Mouse (Mus musculus): ENCODE measurements around the gene Krtap1-5. TPM values are rescaled to one million over a fixed set of nuclear protein-coding genes. Genes with fewer than 3 reads are reported as not detected.
A peak's percentile ranks its signal among the peaks of the same experiment; 100 is the strongest.

Gene Krtap1-5
- polyA plus RNA-seq, 1 experiment: not detected

DNA sequence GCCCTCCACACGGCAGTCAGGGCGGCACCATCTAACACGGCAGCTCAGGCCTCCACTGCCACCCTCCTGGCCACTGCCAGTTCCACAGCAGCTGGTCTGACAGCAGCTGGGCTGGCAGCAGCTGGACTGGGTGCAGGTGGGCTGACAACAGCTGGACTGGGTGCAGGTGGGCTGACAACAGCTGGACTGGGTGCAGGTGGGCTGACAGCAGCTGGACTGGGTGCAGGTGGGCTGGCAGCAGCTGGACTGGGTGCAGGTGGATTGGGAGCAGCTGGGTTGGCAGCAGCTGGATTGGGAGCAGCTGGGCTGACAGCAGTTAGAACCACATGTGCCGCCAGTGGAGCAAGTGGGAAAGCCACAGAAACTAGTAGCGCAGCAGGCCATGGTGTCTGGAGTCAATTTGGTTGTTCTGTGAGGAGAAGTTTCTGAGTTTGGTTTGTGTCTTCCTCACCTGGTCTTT is 2.5 kb upstream of the Krtap1-5 start, which contains the start of gene Krtap1-4:
Gene Krtap1-4 (minus strand): TSS at position 410 of the 460 bp plus-strand sequence.
- no peak for TF ChIP-seq CTCF (IDR thresholded peaks at IDR 0.05; ENCODE audit: borderline replicate concordance, insufficient read depth, low read length)
- no peak for TF ChIP-seq POLR2A (IDR thresholded peaks at IDR 0.05; ENCODE audit: low read depth, low read length)
- Histone ChIP-seq H3K4me1 (ENCODE audit: control insufficient read depth, insufficient read depth, low read length) (peaks cover 9% of the 10 kb centered on the region), H3K27ac (ENCODE audit: insufficient read depth, low read length) (no peak within 1 kb of the TSS), H3K4me3 (ENCODE audit: insufficient read depth, low read length) (no peak within 1 kb of the TSS)

DNA sequence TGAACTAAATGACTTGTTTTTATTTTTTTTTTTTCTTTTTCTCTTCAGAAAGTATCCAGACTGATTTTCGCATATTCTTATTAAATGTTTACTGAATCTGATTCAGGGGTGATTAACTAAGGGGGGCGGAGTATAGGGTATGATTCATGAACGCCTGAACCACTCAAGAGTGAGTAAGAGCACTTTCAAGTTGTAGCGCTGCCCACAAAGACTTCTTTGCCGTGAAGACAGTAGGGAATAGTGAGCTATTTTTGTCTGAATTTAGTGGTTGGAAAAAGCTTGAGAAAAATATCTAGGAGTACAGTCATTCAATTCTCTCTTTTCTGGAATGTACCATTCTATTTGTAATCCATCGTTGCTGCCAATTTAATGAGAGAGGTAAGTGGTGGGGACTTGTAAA is 748 bp upstream of the Krtap1-5 start:
- Histone ChIP-seq H3K4me3 (ENCODE audit: insufficient read depth, low read length) (no peak overlapping the region), H3K4me1 (ENCODE audit: control insufficient read depth, insufficient read depth, low read length) (peaks cover 4% of the 10 kb centered on the region), H3K27ac (ENCODE audit: insufficient read depth, low read length) (peak overlapping the region; percentile 98)
- no peak for TF ChIP-seq POLR2A (IDR thresholded peaks at IDR 0.05; ENCODE audit: low read depth, low read length)
- no peak for TF ChIP-seq CTCF (IDR thresholded peaks at IDR 0.05; ENCODE audit: borderline replicate concordance, insufficient read depth, low read length)

DNA sequence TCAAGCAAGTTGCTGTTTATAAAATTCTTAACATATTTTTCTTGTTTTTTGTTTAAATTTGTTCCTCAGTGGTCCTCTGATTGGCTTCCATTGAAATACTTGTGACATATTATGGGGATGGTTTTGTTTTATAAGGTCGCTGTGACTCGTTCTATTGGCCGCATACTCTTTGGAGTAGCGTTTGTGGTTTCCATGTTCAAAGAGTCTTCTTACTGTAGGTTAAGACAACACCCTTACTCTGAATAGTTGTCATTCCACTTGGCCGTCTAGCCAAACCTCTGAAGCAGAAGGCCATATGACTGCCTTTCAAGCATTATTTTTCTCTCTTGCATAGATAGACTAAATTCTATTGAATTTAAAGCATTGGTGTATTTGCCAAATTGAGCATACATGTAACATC is 235 bp upstream of the Krtap1-5 start:
- H3K27ac ChIP-seq (ENCODE audit: insufficient read depth, low read length): peak overlapping the region; percentile 98
- peaks cover 4% of the 10 kb centered on the region for H3K4me1 ChIP-seq (ENCODE audit: control insufficient read depth, insufficient read depth, low read length)
- no peak overlapping the region for H3K4me3 ChIP-seq (ENCODE audit: insufficient read depth, low read length)
- TF ChIP-seq CTCF (IDR thresholded peaks at IDR 0.05; ENCODE audit: borderline replicate concordance, insufficient read depth, low read length) (no peak), POLR2A (IDR thresholded peaks at IDR 0.05; ENCODE audit: low read depth, low read length) (no peak)

DNA sequence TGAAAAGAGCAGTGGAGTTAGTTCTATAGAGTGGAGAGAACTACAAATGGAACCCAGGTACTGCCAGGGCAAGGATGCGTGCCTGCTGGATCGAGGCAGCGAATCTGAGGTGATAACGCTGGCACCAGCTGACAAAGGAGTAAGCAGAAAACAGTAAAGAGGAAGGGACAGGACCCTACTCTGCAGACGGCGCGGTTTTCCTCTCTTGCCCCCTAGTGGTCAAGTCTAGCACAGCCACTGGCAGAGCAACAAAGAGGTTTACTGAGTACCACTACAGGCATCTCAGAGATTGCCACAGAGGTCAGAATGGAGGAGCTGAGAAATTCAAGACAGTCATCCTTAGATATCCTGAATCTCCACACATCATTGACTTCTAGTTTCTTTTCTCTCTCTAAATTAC is 6.7 kb downstream of the Krtap1-5 start:
- Histone ChIP-seq H3K4me3 (ENCODE audit: insufficient read depth, low read length) (no peak overlapping the region), H3K4me1 (ENCODE audit: control insufficient read depth, insufficient read depth, low read length) (peaks cover 2% of the 10 kb centered on the region; the same call in 1 of the 2 replicates), H3K27ac (ENCODE audit: insufficient read depth, low read length) (no peak overlapping the region)
- TF ChIP-seq CTCF (IDR thresholded peaks at IDR 0.05; ENCODE audit: borderline replicate concordance, insufficient read depth, low read length) (0 out of 2 replicates have a peak, but pooled peaks have one; percentile 46), POLR2A (IDR thresholded peaks at IDR 0.05; ENCODE audit: low read depth, low read length) (no peak)

DNA sequence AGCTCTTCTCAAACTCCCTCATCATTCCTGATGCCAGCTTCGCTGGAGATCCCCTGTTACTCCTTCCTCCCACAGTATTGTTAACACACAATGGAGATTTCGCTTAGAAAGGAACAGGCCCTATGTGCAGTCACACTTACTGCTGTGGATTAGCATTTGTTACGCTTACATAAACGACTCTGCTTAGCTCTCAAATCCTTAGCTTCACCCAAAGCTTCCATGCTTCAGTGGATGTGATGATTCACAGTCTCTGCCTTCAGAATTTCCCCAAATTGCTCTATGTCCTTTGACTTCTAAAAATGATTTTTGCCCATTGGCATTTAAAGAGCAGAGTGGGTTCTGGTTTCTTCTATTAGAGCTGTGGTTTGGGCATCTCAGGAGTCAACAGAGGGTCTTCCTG is 7.7 kb downstream of the Krtap1-5 start:
- no peak overlapping the region for H3K4me3 ChIP-seq (ENCODE audit: insufficient read depth, low read length)
- H3K4me1 ChIP-seq (ENCODE audit: control insufficient read depth, insufficient read depth, low read length): peaks cover under 1% of the 10 kb centered on the region; the same call in 1 of the 2 replicates
- H3K27ac ChIP-seq (ENCODE audit: insufficient read depth, low read length): peak overlapping the region; percentile 81
- TF ChIP-seq POLR2A (IDR thresholded peaks at IDR 0.05; ENCODE audit: low read depth, low read length): no peak
- no peak for TF ChIP-seq CTCF (IDR thresholded peaks at IDR 0.05; ENCODE audit: borderline replicate concordance, insufficient read depth, low read length)

DNA sequence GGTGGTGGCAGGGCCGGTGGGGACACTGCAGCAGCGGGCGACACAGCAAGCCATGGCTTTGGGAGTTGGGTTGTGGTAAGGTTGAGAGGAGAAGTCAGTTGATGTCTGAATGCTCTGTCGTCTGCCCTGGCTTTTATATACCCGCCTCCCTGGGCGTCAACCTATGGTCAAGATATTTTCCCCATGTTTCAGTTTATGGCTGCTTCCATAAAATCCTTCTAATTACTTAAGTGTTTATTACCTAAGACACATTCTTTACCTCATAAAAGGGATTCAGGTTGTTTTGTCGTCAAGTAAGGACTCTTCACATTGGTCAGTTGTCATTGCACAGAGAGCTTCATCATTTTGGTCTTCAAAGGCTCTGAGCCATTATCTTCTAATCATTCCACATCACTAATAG is 14.3 kb downstream of the Krtap1-5 start, which contains the start of gene Krtap3-1:
Gene Krtap3-1 (minus strand): TSS at position 101 of the 400 bp plus-strand sequence.
- Histone ChIP-seq H3K4me3 (ENCODE audit: insufficient read depth, low read length) (no peak within 1 kb of the TSS), H3K4me1 (ENCODE audit: control insufficient read depth, insufficient read depth, low read length) (peaks cover 4% of the 10 kb centered on the region; the same call in 1 of the 2 replicates), H3K27ac (ENCODE audit: insufficient read depth, low read length) (no peak within 1 kb of the TSS)
- TF ChIP-seq CTCF (IDR thresholded peaks at IDR 0.05; ENCODE audit: borderline replicate concordance, insufficient read depth, low read length): no peak
- no peak for TF ChIP-seq POLR2A (IDR thresholded peaks at IDR 0.05; ENCODE audit: low read depth, low read length)

DNA sequence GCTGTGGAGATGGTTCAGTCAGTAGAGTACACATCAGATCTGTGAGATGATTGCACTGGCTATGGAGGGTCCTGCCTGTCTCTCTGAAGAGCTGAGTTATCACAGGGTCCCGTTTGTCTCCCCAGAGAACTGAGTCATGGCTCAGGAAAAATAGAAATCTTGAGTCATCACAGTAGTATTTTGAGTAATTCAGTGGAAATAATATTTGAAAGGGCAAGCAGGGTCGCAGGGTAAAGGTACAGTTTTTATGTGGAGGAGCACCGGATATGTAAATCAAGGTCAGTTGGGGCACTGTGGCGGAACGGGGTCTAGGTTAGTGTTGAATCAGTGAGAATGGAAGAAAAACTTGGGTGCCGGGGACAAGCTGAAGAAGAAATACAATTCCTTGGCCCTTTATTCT is 18.2 kb downstream of the Krtap1-5 start:
- TF ChIP-seq CTCF (IDR thresholded peaks at IDR 0.05; ENCODE audit: borderline replicate concordance, insufficient read depth, low read length): no peak
- no peak for TF ChIP-seq POLR2A (IDR thresholded peaks at IDR 0.05; ENCODE audit: low read depth, low read length)
- Histone ChIP-seq H3K4me3 (ENCODE audit: insufficient read depth, low read length) (no peak overlapping the region), H3K4me1 (ENCODE audit: control insufficient read depth, insufficient read depth, low read length) (peaks cover 9% of the 10 kb centered on the region; the same call in 1 of the 2 replicates), H3K27ac (ENCODE audit: insufficient read depth, low read length) (no peak overlapping the region)

DNA sequence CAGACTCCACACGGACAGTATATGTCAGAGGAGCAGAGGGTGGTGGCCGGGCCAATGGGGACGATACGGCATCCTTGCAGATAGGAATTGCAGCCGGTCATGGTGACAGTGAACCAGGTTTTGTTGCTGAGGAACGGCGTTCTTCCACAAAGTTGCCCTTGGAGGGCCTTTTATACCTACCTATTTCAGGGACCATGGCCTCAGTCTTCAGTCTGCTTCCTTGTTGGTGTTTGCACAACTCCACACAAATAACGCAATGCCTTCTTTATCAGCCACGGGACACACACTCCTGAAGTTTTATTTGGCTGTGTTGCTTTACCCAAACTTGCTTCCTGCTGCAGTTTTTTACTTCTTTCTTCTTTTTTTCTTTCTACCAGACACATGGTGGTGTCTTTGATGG is 21.4 kb downstream of the Krtap1-5 start, which contains the start of gene Gm11939:
Gene Gm11939 (minus strand): TSS at position 101 of the 400 bp plus-strand sequence.
- Histone ChIP-seq H3K27ac (ENCODE audit: insufficient read depth, low read length) (no peak within 1 kb of the TSS; the same call in 1 of the 2 replicates), H3K4me3 (ENCODE audit: insufficient read depth, low read length) (no peak within 1 kb of the TSS), H3K4me1 (ENCODE audit: control insufficient read depth, insufficient read depth, low read length) (peaks cover 7% of the 10 kb centered on the region; the same call in 1 of the 2 replicates)
- TF ChIP-seq CTCF (IDR thresholded peaks at IDR 0.05; ENCODE audit: borderline replicate concordance, insufficient read depth, low read length) (no peak), POLR2A (IDR thresholded peaks at IDR 0.05; ENCODE audit: low read depth, low read length) (no peak)

DNA sequence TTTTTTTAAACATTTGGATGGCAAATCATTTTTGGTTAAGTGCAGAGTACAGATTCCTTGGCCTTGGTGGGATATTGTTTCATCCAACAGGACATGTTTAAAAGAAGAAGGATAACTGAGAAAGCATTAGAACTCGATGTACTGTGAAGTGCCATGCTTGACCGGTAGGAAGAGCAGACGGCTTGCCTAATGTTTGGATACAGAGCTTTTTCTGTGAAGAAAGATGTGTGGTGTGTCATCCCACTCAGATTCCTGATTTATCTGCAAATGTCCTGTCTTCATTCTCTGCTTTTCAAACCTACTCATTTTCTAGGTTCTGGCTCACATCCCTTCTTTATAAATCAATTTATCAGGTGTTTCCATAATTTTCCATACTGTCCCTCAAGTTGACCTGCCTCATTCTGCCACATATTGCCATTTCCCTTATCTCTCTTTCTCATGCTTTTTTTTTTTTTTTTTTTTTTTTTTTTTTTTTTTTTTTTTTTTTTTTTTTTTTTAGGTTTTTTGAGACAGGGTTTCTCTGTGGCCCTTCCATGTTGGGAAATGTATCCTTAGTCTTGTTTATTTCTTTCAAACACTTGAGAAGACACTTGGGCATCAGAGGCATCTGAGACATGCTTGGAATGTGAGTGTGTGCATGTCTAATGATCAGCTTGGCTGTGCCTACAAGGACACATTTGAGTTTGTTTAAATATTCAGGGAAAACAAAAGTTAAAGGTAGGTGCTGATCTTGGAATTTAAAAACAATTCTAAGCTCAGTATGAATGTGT is 22.7 kb downstream of the Krtap1-5 start:
- Histone ChIP-seq H3K4me1 (ENCODE audit: control insufficient read depth, insufficient read depth, low read length) (peaks cover 9% of the 10 kb centered on the region; the same call in 1 of the 2 replicates), H3K4me3 (ENCODE audit: insufficient read depth, low read length) (no peak overlapping the region), H3K27ac (ENCODE audit: insufficient read depth, low read length) (peak overlapping the region; percentile 34; the same call in 1 of the 2 replicates)
- TF ChIP-seq CTCF (IDR thresholded peaks at IDR 0.05; ENCODE audit: borderline replicate concordance, insufficient read depth, low read length) (no peak), POLR2A (IDR thresholded peaks at IDR 0.05; ENCODE audit: low read depth, low read length) (no peak)

DNA sequence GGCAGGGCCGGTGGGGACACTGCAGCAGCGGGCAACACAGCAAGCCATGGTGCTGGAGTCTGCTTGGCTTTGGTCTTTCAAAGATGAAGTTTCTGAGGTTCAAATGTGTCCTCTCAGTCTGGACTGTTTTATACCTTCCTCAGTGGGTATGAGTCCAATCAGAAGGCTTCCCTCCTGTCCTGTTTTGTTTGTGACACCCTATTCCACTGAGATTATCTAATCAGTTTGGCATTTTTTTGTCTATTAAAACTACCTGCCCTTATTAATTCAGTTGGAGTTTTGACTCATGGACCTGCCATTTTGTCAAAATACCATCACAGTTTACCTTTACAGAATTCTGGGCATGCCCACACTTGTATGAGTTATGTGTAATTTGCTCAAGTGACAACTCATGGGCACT is 24.1 kb downstream of the Krtap1-5 start, which contains the start of gene Krtap3-2:
Gene Krtap3-2 (minus strand): TSS at position 101 of the 400 bp plus-strand sequence.
- no peak for TF ChIP-seq POLR2A (IDR thresholded peaks at IDR 0.05; ENCODE audit: low read depth, low read length)
- TF ChIP-seq CTCF (IDR thresholded peaks at IDR 0.05; ENCODE audit: borderline replicate concordance, insufficient read depth, low read length): no peak
- Histone ChIP-seq H3K27ac (ENCODE audit: insufficient read depth, low read length) (no peak within 1 kb of the TSS), H3K4me3 (ENCODE audit: insufficient read depth, low read length) (no peak within 1 kb of the TSS)

More for the DNA sequence above, 24.1 kb downstream of the Krtap1-5 start, which contains the start of gene Krtap3-2:
- H3K4me1 ChIP-seq (ENCODE audit: control insufficient read depth, insufficient read depth, low read length): peaks cover 7% of the 10 kb centered on the region; the same call in 1 of the 2 replicates
